Mouse (Mus musculus): ENCODE data around the gene Stk11ip. TPM values are rescaled to one million over a fixed set of nuclear protein-coding genes. Genes with fewer than 3 reads are reported as not detected.

Gene Stk11ip
- polyA plus RNA-seq, 1 experiment, result 50.6 TPM

- 40% methylated on average over 4 of the region's 4 CpGs for WGBS
- DNase-seq, result no peak
- TF ChIP-seq POLR2A (IDR thresholded peaks at IDR 0.05; ENCODE audit: borderline replicate concordance, extremely low read depth, low read depth, low read length) (no peak), CTCF (IDR thresholded peaks at IDR 0.05; ENCODE audit: insufficient read depth, low read length) (no peak)
- Histone ChIP-seq H3K4me3 (replicated peaks; ENCODE audit: extremely low read depth, low read depth, low read length) (no peak overlapping the region), H3K4me1 (ENCODE audit: control insufficient read depth, insufficient read depth, low read length) (no peaks in the 10 kb centered on the region)
Observed at GRCm38 (mm10) chr1:75561221-75561897, 40.0 kb downstream of the Stk11ip start.

GRCm38 (mm10) chr1:75561898-75562238 lies 40.5 kb downstream of the Stk11ip start:
- TF ChIP-seq POLR2A (IDR thresholded peaks at IDR 0.05; ENCODE audit: borderline replicate concordance, extremely low read depth, low read depth, low read length) (no peak), CTCF (IDR thresholded peaks at IDR 0.05; ENCODE audit: insufficient read depth, low read length) (no peak)
- Histone ChIP-seq H3K4me1 (ENCODE audit: control insufficient read depth, insufficient read depth, low read length) (no peaks in the 10 kb centered on the region), H3K4me3 (replicated peaks; ENCODE audit: extremely low read depth, low read depth, low read length) (no peak overlapping the region)
- DNase-seq, result no peak
- 31% methylated on average over 1 of the region's 1 CpGs for WGBS

GRCm38 (mm10) chr1:75564102-75564501 lies 42.8 kb downstream of the Stk11ip start:
- Histone ChIP-seq H3K4me3 (replicated peaks; ENCODE audit: extremely low read depth, low read depth, low read length) (no peak overlapping the region), H3K4me1 (ENCODE audit: control insufficient read depth, insufficient read depth, low read length) (no peaks in the 10 kb centered on the region)
- WGBS, result 87% methylated on average over 2 of the region's 2 CpGs
- TF ChIP-seq CTCF (IDR thresholded peaks at IDR 0.05; ENCODE audit: insufficient read depth, low read length), result no peak
- no peak for TF ChIP-seq POLR2A (IDR thresholded peaks at IDR 0.05; ENCODE audit: borderline replicate concordance, extremely low read depth, low read depth, low read length)
- no peak for DNase-seq

GRCm38 (mm10) chr1:75564916-75565315 lies 43.6 kb downstream of the Stk11ip start:
- 29% methylated on average over 5 of the region's 5 CpGs for WGBS
- H3K4me1 ChIP-seq (ENCODE audit: control insufficient read depth, insufficient read depth, low read length), result no peaks in the 10 kb centered on the region
- TF ChIP-seq POLR2A (IDR thresholded peaks at IDR 0.05; ENCODE audit: borderline replicate concordance, extremely low read depth, low read depth, low read length), result no peak
- no peak for DNase-seq
- H3K4me3 ChIP-seq (replicated peaks; ENCODE audit: extremely low read depth, low read depth, low read length), result no peak overlapping the region

GRCm38 (mm10) chr1:75565616-75566015 lies 44.3 kb downstream of the Stk11ip start:
- no peaks in the 10 kb centered on the region for H3K4me1 ChIP-seq (ENCODE audit: control insufficient read depth, insufficient read depth, low read length)
- 33% methylated on average over 9 of the region's 9 CpGs for WGBS
- H3K4me3 ChIP-seq (replicated peaks; ENCODE audit: extremely low read depth, low read depth, low read length), result no peak overlapping the region
- TF ChIP-seq CTCF (IDR thresholded peaks at IDR 0.05; ENCODE audit: insufficient read depth, low read length), result no peak
- no peak for TF ChIP-seq POLR2A (IDR thresholded peaks at IDR 0.05; ENCODE audit: borderline replicate concordance, extremely low read depth, low read depth, low read length)
- no peak for DNase-seq

- no peak for DNase-seq
- Histone ChIP-seq H3K4me3 (replicated peaks; ENCODE audit: extremely low read depth, low read depth, low read length) (no peak overlapping the region), H3K4me1 (ENCODE audit: control insufficient read depth, insufficient read depth, low read length) (no peaks in the 10 kb centered on the region)
- 65% methylated on average over 6 of the region's 6 CpGs for WGBS
- TF ChIP-seq CTCF (IDR thresholded peaks at IDR 0.05; ENCODE audit: insufficient read depth, low read length) (no peak), POLR2A (IDR thresholded peaks at IDR 0.05; ENCODE audit: borderline replicate concordance, extremely low read depth, low read depth, low read length) (no peak)
Observed at GRCm38 (mm10) chr1:75570403-75570802, 49.1 kb downstream of the Stk11ip start.

- WGBS, result 69% methylated on average over 6 of the region's 6 CpGs
- H3K4me3 ChIP-seq (replicated peaks; ENCODE audit: extremely low read depth, low read depth, low read length), result no peak overlapping the region
- no peaks in the 10 kb centered on the region for H3K4me1 ChIP-seq (ENCODE audit: control insufficient read depth, insufficient read depth, low read length)
- no peak for TF ChIP-seq CTCF (IDR thresholded peaks at IDR 0.05; ENCODE audit: insufficient read depth, low read length)
- TF ChIP-seq POLR2A (IDR thresholded peaks at IDR 0.05; ENCODE audit: borderline replicate concordance, extremely low read depth, low read depth, low read length), result no peak
- DNase-seq, result no peak
Observed at GRCm38 (mm10) chr1:75572776-75573175, 51.4 kb downstream of the Stk11ip start.

GRCm38 (mm10) chr1:75573715-75574114 lies 52.4 kb downstream of the Stk11ip start:
- no peak for DNase-seq
- H3K4me3 ChIP-seq (replicated peaks; ENCODE audit: extremely low read depth, low read depth, low read length), result no peak overlapping the region
- no peaks in the 10 kb centered on the region for H3K4me1 ChIP-seq (ENCODE audit: control insufficient read depth, insufficient read depth, low read length)
- TF ChIP-seq CTCF (IDR thresholded peaks at IDR 0.05; ENCODE audit: insufficient read depth, low read length) (no peak), POLR2A (IDR thresholded peaks at IDR 0.05; ENCODE audit: borderline replicate concordance, extremely low read depth, low read depth, low read length) (no peak)
- WGBS, result 67% methylated on average over 7 of the region's 7 CpGs

- WGBS, result 71% methylated on average over 17 of the region's 17 CpGs
- no peak overlapping the region for H3K4me3 ChIP-seq (replicated peaks; ENCODE audit: extremely low read depth, low read depth, low read length)
- H3K4me1 ChIP-seq (ENCODE audit: control insufficient read depth, insufficient read depth, low read length), result no peaks in the 10 kb centered on the region
- TF ChIP-seq POLR2A (IDR thresholded peaks at IDR 0.05; ENCODE audit: borderline replicate concordance, extremely low read depth, low read depth, low read length), result no peak
- TF ChIP-seq CTCF (IDR thresholded peaks at IDR 0.05; ENCODE audit: insufficient read depth, low read length), result no peak
- no peak for DNase-seq
Observed at GRCm38 (mm10) chr1:75574476-75575310, 53.4 kb downstream of the Stk11ip start.
